Mouse (Mus musculus): Measurements from ENCODE around the gene Cd2bp2. TPM values are rescaled to one million over a fixed set of nuclear protein-coding genes. Genes with fewer than 3 reads are reported as not detected.

Gene Cd2bp2
- total and polyA plus RNA-seq, 3 experiments: 18.2 to 35.2 (median 33.4) TPM

- Histone ChIP-seq H3K9ac (ENCODE audit: low read depth, low read length) (no peak overlapping the region), H3K27me3 (ENCODE audit: control insufficient read depth, insufficient read depth, low read length) (no peaks in the 10 kb centered on the region), H3K27ac (no peak overlapping the region), H3K79me2 (replicated peaks; ENCODE audit: control insufficient read depth, insufficient read depth, low read length) (peaks cover 3% of the 10 kb centered on the region), H3K4me3 (no peak overlapping the region), H3K4me1 (ENCODE audit: control insufficient read depth, insufficient read depth, low read length) (peaks cover 5% of the 10 kb centered on the region), H3K36me3 (ENCODE audit: control insufficient read depth, insufficient read depth, low read length) (peaks cover 4% of the 10 kb centered on the region)
- 53% methylated on average over 4 of the region's 4 CpGs for WGBS
- DNase-seq: peak; percentile 74 to 81
- TF ChIP-seq POLR2A (IDR thresholded peaks at IDR 0.05; ENCODE audit: insufficient read depth, low read depth, low read length) (no peak), EP300 (IDR thresholded peaks at IDR 0.05; ENCODE audit: insufficient read depth, low read depth, low read length) (peak; percentile 62; the same call in 1 of the 2 replicates), CTCF (IDR thresholded peaks at IDR 0.05) (peak; percentile 91)
- intact Hi-C loops (cut with DNase I): loop anchor here (2.0 kb wide), 1 partner anchor 14 kb away; no protein-coding TSS in a partner anchor
These were observed 32.9 kb upstream of the Cd2bp2 start for GRCm38 (mm10) chr7:127228615-127229303.

DNA sequence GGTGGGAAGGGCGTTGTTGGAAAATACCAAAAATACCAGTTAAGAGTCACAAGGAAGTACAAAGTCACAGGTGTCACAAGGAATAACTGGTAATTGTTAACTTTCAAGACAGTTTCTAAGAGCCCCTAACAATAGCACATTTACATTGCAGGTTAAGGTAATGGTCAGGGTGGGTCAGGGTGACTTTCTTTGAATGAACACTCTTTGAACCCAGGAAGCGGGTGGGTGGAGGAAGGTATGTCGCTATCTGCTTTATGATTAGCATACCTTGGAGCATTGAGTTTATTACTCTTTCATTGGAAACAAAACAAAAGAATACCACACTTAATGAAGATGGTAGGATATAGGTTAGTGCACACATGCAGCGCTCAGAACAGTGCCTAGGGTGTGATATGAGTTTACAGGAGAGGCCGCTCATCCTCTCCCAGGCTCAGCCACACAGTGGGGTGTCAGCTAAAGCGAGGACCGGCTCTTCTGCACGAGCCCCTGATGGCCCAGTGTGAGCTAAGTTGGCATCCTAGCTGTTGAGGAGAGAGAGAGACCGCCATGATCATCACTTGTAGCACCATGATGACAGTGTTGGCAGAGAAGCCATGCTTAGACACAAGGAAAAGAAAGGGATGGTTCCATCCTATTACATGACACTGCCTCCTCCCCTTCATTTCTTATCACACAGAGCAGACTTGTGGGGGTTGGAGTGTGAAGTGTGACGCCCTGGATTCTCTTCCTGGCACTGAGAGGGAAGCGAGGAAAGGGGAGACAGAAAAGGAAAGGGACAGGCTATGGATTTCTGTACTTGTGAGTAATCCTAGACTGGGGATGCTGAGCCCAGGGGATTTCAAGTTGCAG is 29.5 kb upstream of the Cd2bp2 start:
- H3K36me3 ChIP-seq (ENCODE audit: control insufficient read depth, insufficient read depth, low read length): no peaks in the 10 kb centered on the region
- H3K27me3 ChIP-seq (ENCODE audit: control insufficient read depth, insufficient read depth, low read length): no peaks in the 10 kb centered on the region
- no peak overlapping the region for H3K27ac ChIP-seq
- intact Hi-C loops (cut with DNase I): no loop called here
- no peak for DNase-seq
- no peaks in the 10 kb centered on the region for H3K79me2 ChIP-seq (replicated peaks; ENCODE audit: control insufficient read depth, insufficient read depth, low read length)
- no peak overlapping the region for H3K9ac ChIP-seq (ENCODE audit: low read depth, low read length)
- WGBS: 82% methylated on average over 11 of the region's 11 CpGs
- no peak overlapping the region for H3K4me3 ChIP-seq
- H3K4me1 ChIP-seq (ENCODE audit: control insufficient read depth, insufficient read depth, low read length): no peaks in the 10 kb centered on the region
- TF ChIP-seq CTCF (IDR thresholded peaks at IDR 0.05) (no peak), EP300 (IDR thresholded peaks at IDR 0.05; ENCODE audit: insufficient read depth, low read depth, low read length) (no peak), POLR2A (IDR thresholded peaks at IDR 0.05; ENCODE audit: insufficient read depth, low read depth, low read length) (no peak)

- Histone ChIP-seq H3K9ac (ENCODE audit: low read depth, low read length) (no peak overlapping the region), H3K4me1 (ENCODE audit: control insufficient read depth, insufficient read depth, low read length) (no peaks in the 10 kb centered on the region), H3K79me2 (replicated peaks; ENCODE audit: control insufficient read depth, insufficient read depth, low read length) (no peaks in the 10 kb centered on the region), H3K27ac (no peak overlapping the region), H3K27me3 (ENCODE audit: control insufficient read depth, insufficient read depth, low read length) (no peaks in the 10 kb centered on the region), H3K36me3 (ENCODE audit: control insufficient read depth, insufficient read depth, low read length) (no peaks in the 10 kb centered on the region), H3K4me3 (no peak overlapping the region)
- intact Hi-C loops (cut with DNase I): no loop called here
- DNase-seq: no peak
- WGBS: 85% methylated on average over 6 of the region's 6 CpGs
- no peak for TF ChIP-seq CTCF (IDR thresholded peaks at IDR 0.05)
- TF ChIP-seq EP300 (IDR thresholded peaks at IDR 0.05; ENCODE audit: insufficient read depth, low read depth, low read length): no peak
- no peak for TF ChIP-seq POLR2A (IDR thresholded peaks at IDR 0.05; ENCODE audit: insufficient read depth, low read depth, low read length)
These were observed 28.8 kb upstream of the Cd2bp2 start for GRCm38 (mm10) chr7:127224616-127225015.

DNA sequence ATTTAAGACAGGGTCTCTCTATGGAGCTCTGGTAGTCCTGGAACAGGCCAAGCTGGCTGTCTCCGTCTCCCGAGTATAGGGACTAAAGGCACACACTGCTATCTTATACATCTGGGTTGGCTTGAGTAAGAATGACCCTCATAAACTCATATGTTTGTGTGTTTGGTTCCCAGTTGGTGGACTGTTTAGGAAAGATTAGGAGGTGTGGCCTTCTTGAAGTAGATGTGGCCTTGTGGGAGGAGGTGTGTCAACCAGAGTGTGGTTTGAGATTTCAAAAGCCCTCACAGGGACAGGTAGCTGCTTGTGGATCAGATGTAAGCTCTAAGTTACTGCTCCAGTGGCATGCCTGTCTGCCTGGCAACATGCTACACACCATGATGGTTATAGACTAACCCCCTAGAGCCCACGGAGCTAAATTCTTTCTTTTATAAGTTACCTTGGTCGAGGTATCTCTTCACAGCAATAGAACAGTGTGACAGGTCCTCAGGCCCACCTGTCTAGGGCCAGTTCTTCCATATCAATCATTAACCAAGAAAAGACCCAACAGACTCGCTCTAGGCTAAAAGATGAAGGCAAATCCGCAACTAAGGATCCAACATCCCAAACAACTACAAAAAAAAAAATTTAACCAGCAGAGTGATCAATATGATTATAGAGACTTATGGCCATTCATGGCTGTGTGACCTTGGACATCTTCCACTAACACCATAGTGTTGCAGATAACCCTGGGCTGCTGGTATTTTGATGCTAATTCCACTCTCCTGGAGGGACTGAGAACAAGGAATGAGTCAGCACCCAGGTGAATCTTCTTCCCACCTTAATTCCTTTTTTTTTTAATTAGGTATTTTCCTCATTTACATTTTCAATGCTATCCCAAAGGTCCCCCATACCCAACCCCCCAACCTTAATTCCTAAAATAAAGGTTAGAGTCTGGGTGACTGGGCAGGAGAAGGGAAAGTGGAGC is 27.9 kb upstream of the Cd2bp2 start:
- Histone ChIP-seq H3K9ac (ENCODE audit: low read depth, low read length) (no peak overlapping the region), H3K79me2 (replicated peaks; ENCODE audit: control insufficient read depth, insufficient read depth, low read length) (no peaks in the 10 kb centered on the region), H3K36me3 (ENCODE audit: control insufficient read depth, insufficient read depth, low read length) (no peaks in the 10 kb centered on the region), H3K4me3 (no peak overlapping the region), H3K27ac (no peak overlapping the region), H3K4me1 (ENCODE audit: control insufficient read depth, insufficient read depth, low read length) (no peaks in the 10 kb centered on the region), H3K27me3 (ENCODE audit: control insufficient read depth, insufficient read depth, low read length) (no peaks in the 10 kb centered on the region)
- intact Hi-C loops (cut with DNase I): no loop called here
- WGBS: 83% methylated on average over 6 of the region's 6 CpGs
- DNase-seq: no peak
- no peak for TF ChIP-seq EP300 (IDR thresholded peaks at IDR 0.05; ENCODE audit: insufficient read depth, low read depth, low read length)
- no peak for TF ChIP-seq POLR2A (IDR thresholded peaks at IDR 0.05; ENCODE audit: insufficient read depth, low read depth, low read length)
- no peak for TF ChIP-seq CTCF (IDR thresholded peaks at IDR 0.05)

DNA sequence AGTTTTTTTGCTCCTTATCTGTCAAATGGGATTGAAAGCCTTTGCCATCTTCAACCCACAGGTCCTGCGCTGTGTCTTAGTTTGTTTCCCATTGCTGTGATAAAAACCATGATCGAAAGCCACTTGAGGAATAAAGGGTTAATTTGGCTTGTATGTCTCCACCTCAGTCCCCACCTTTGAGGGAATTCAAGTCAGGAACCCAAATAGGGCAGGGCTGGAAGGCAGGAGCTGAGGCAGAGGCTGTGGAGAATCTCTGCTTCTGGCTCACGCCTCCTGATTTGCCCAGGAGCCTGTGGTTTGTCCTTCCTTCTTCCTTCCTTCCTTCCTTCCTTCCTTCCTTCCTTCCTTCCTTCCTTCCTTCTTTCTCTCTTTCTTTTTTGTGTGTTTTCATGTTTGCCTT is 27.3 kb upstream of the Cd2bp2 start:
- Histone ChIP-seq H3K4me1 (ENCODE audit: control insufficient read depth, insufficient read depth, low read length) (no peaks in the 10 kb centered on the region), H3K9ac (ENCODE audit: low read depth, low read length) (no peak overlapping the region), H3K4me3 (no peak overlapping the region), H3K36me3 (ENCODE audit: control insufficient read depth, insufficient read depth, low read length) (no peaks in the 10 kb centered on the region), H3K79me2 (replicated peaks; ENCODE audit: control insufficient read depth, insufficient read depth, low read length) (no peaks in the 10 kb centered on the region), H3K27me3 (ENCODE audit: control insufficient read depth, insufficient read depth, low read length) (no peaks in the 10 kb centered on the region), H3K27ac (no peak overlapping the region)
- 92% methylated on average over 3 of the region's 3 CpGs for WGBS
- no peak for TF ChIP-seq POLR2A (IDR thresholded peaks at IDR 0.05; ENCODE audit: insufficient read depth, low read depth, low read length)
- TF ChIP-seq CTCF (IDR thresholded peaks at IDR 0.05): no peak
- TF ChIP-seq EP300 (IDR thresholded peaks at IDR 0.05; ENCODE audit: insufficient read depth, low read depth, low read length): no peak
- intact Hi-C loops (cut with DNase I): no loop called here
- no peak for DNase-seq

All from heart, adult 2 months (tissue).